In the genomic region with DNA sequence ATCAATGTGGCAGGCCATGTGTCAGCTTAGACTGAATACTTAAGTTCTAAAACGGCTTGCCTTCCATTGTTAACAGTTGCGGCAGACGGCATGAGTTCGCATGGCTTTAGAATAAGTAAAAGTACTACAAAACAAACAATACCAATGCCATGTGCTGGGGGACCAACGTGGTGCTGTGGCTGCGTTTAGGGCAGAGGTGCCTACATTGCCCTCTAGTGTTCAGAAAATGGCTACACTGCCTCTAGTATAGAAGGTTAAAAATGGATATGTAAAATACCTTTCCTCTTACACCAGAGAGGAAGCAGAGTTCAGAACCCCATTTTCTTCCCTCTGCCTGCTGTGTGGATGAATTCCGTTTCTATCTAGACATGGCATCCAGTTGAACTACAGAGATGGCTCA, we compare ENCODE assay signal across 10 mouse cellular contexts. TPM values are rescaled to one million over a fixed set of nuclear protein-coding genes. Genes with fewer than 3 reads are reported as not detected.
DNase-seq lines count a peak whose midpoint lies in the region; ATAC-seq and TF ChIP-seq lines count a peak whose summit lies in the region.
"Had no signal": no experiment of that assay in that cellular context is flagged by ENCODE, and none has a peak within 500 bp of the region (broad histone marks: within the 10 kb centered on the region; RNA-seq: fewer than 3 reads in every experiment).

No protein-coding gene starts in this region.

- 50% methylated on average over 7 of the region's 7 CpGs for WGBS in cerebellum, adult 2 months
- WGBS in lung, embryonic 14.5 days, result 51% methylated on average over 7 of the region's 7 CpGs

- DNase-seq in cerebellum, adult 2 months, result no peak
- DNase-seq in cerebellum, adult 9-11 months, result no peak
- DNase-seq in left cerebral cortex, adult 2 months (ENCODE audit: extremely low spot score in 1 of 2, low spot score in 2 of 2), result no peak
- DNase-seq in left cerebral cortex, adult 8-10 months (ENCODE audit: low spot score in 2 of 2), result no peak
- DNase-seq in c-Kit-positive CD71-positive TER-119-positive erythroid progenitor cells, embryonic 14.5 days (ENCODE audit: low spot score), result peak; percentile 64
- DNase-seq in lung, embryonic 14.5 days, result peak; percentile 66
- DNase-seq in thymus, postnatal 4 days, result peak; percentile 61
- DNase-seq in gastrocnemius, postnatal 4 days (ENCODE audit: low spot score in 2 of 2), result no peak

- no peaks in the 10 kb centered on the region for H3K9me3 ChIP-seq in lung, embryonic 14.5 days (ENCODE audit: low read depth, low read length)
- H3K9me3 ChIP-seq: hindbrain, embryonic 15.5 days; neural tube, embryonic 13.5 days had no signal

- no peaks in the 10 kb centered on the region for H3K27me3 ChIP-seq in cerebellum, adult 2 months (ENCODE audit: control insufficient read depth, insufficient read depth, low read length)
- no peaks in the 10 kb centered on the region for H3K27me3 ChIP-seq in lung, embryonic 14.5 days (ENCODE audit: insufficient read depth, low read length)
- H3K27me3 ChIP-seq: hindbrain, embryonic 15.5 days; neural tube, embryonic 13.5 days had no signal

- intact Hi-C loops in left cerebral cortex, adult 2 months (cut with DNase I), result no loop called here

- no peaks in the 10 kb centered on the region for H3K36me3 ChIP-seq in lung, embryonic 14.5 days (ENCODE audit: insufficient read depth)
- H3K36me3 ChIP-seq: hindbrain, embryonic 15.5 days; neural tube, embryonic 13.5 days had no signal

- no peak overlapping the region for H3K27ac ChIP-seq in cerebellum, adult 2 months (ENCODE audit: insufficient read depth, low read length)
- no peak overlapping the region for H3K27ac ChIP-seq in left cerebral cortex, adult 2 months
- no peak overlapping the region for H3K27ac ChIP-seq in lung, embryonic 14.5 days (ENCODE audit: low read depth)
- H3K27ac ChIP-seq: hindbrain, embryonic 15.5 days; neural tube, embryonic 13.5 days had no signal

- ATAC-seq in lung, embryonic 14.5 days (ENCODE audit: insufficient read depth), result no peak

- peak; percentile 61; the same call in 1 of the 2 replicates for TF ChIP-seq CTCF in cerebellum, adult 2 months (IDR thresholded peaks at IDR 0.05; ENCODE audit: borderline replicate concordance, insufficient read depth, low read depth, low read length)
- TF ChIP-seq CTCF in left cerebral cortex, adult 2 months (IDR thresholded peaks at IDR 0.05), result peak; percentile 69
- TF ChIP-seq CTCF in lung, embryonic 14.5 days (IDR thresholded peaks at IDR 0.05; ENCODE audit: low read depth), result peak; percentile 58

- H3K4me3 ChIP-seq in cerebellum, adult 2 months (replicated peaks; ENCODE audit: insufficient read depth, low read depth, low read length), result no peak overlapping the region
- H3K4me3 ChIP-seq in left cerebral cortex, adult 2 months, result no peak overlapping the region
- H3K4me3 ChIP-seq in lung, embryonic 14.5 days (ENCODE audit: low read depth, low read length), result no peak overlapping the region
- H3K4me3 ChIP-seq: hindbrain, embryonic 15.5 days; neural tube, embryonic 13.5 days had no signal

- H3K4me2 ChIP-seq in lung, embryonic 14.5 days, result no peak overlapping the region
- H3K4me2 ChIP-seq: hindbrain, embryonic 15.5 days; neural tube, embryonic 13.5 days had no signal

- H3K9ac ChIP-seq in lung, embryonic 14.5 days, result no peak overlapping the region
- H3K9ac ChIP-seq: hindbrain, embryonic 15.5 days; neural tube, embryonic 13.5 days had no signal

- no peaks in the 10 kb centered on the region for H3K4me1 ChIP-seq in cerebellum, adult 2 months (ENCODE audit: control insufficient read depth, insufficient read depth, low read length)
- H3K4me1 ChIP-seq in lung, embryonic 14.5 days (ENCODE audit: insufficient read depth), result peaks cover 9% of the 10 kb centered on the region

- no peak for TF ChIP-seq POLR2A in cerebellum, adult 2 months (IDR thresholded peaks at IDR 0.05; ENCODE audit: borderline replicate concordance, insufficient read depth, low read length)

RNA-seq across cellular contexts. Expression of gene Zbtb1, which starts 6.6 kb away (rescaled TPM):
- 3.2 and 3.3 TPM in 2 replicates for polyA plus RNA-seq in cerebellum, adult 2 months (2012; rRNA removed)
- 1 to 10 TPM; 6.8 to 7.1 TPM for total RNA-seq in left cerebral cortex, adult 2 months (2021)
- total RNA-seq in left cerebral cortex, adult 8-10 months (2022), result 1 to 10 TPM; 5.4 to 6.0 (median 5.6) TPM
- 12.6 and 13.2 TPM in 2 replicates for polyA plus RNA-seq in lung, embryonic 14.5 days (2014; fragmentation: Nextera tagmentation; extraction: Ambion mirVana)
- 1 to 10 TPM; 7.0 to 8.8 TPM for total RNA-seq in gastrocnemius, postnatal 4 days (2021)

RNA-seq across cellular contexts. Expression of gene Zbtb25, which starts 7.2 kb away (rescaled TPM):
- 16.7 and 18.8 TPM in 2 replicates for polyA plus RNA-seq in cerebellum, adult 2 months (2012; rRNA removed)
- 10 to 100 TPM; 17.6 to 19.9 TPM for total RNA-seq in left cerebral cortex, adult 2 months (2021)
- total RNA-seq in left cerebral cortex, adult 8-10 months (2022), result 10 to 100 TPM; 19.0 to 22.6 (median 20.8) TPM
- polyA plus RNA-seq in lung, embryonic 14.5 days (2014; fragmentation: Nextera tagmentation; extraction: Ambion mirVana), result 18.4 and 19.4 TPM in 2 replicates
- total RNA-seq in gastrocnemius, postnatal 4 days (2021), result 10 to 100 TPM; 13.6 to 19.7 TPM

RNA-seq across cellular contexts. Expression of gene Hspa2, which starts 27.3 kb away (rescaled TPM):
- 20.0 and 20.6 TPM in 2 replicates for polyA plus RNA-seq in cerebellum, adult 2 months (2012; rRNA removed)
- total RNA-seq in left cerebral cortex, adult 2 months (2021), result 10 to 100 TPM; 64.9 to 66.4 TPM
- 10 to 100 TPM; 52.3 to 62.4 (median 61.0) TPM for total RNA-seq in left cerebral cortex, adult 8-10 months (2022)
- 6.0 TPM in 2 replicates for polyA plus RNA-seq in lung, embryonic 14.5 days (2014; fragmentation: Nextera tagmentation; extraction: Ambion mirVana)
- 1 to 10 TPM; 6.0 to 6.7 TPM for total RNA-seq in gastrocnemius, postnatal 4 days (2021)

RNA-seq across cellular contexts. Expression of gene Ppp1r36, which starts 40.7 kb away (rescaled TPM):
- polyA plus RNA-seq in cerebellum, adult 2 months (2012; rRNA removed), result 0.72 and 0.90 TPM in 2 replicates
- total RNA-seq in left cerebral cortex, adult 2 months (2021), result 1 to 10 TPM; 1.1 to 1.4 TPM
- total RNA-seq in left cerebral cortex, adult 8-10 months (2022), result 1 to 10 TPM in 3 of 4 experiments, under 1 TPM in 1; 0.74 to 2.7 (median 1.8) TPM
- polyA plus RNA-seq in lung, embryonic 14.5 days (2014; fragmentation: Nextera tagmentation; extraction: Ambion mirVana), result 2.8 and 3.2 TPM in 2 replicates
- under 1 TPM in 1 of 2 experiments, not detected in 1; 0.44 TPM for total RNA-seq in gastrocnemius, postnatal 4 days (2021)

RNA-seq across cellular contexts. Expression of gene Akap5, which starts 52.0 kb away (rescaled TPM):
- 3.8 and 4.4 TPM in 2 replicates for polyA plus RNA-seq in cerebellum, adult 2 months (2012; rRNA removed)
- total RNA-seq in left cerebral cortex, adult 2 months (2021), result 10 to 100 TPM; 85.4 to 93.5 TPM
- total RNA-seq in left cerebral cortex, adult 8-10 months (2022), result 10 to 100 TPM; 87.0 to 91.3 (median 88.8) TPM
- polyA plus RNA-seq in lung, embryonic 14.5 days (2014; fragmentation: Nextera tagmentation; extraction: Ambion mirVana), result 24.2 and 25.7 TPM in 2 replicates
- 1 to 10 TPM; 1.6 to 1.7 TPM for total RNA-seq in gastrocnemius, postnatal 4 days (2021)

Comparison
In these comparisons a context has a peak if more than half of its experiments do, and no peak if none do; other contexts are left out.
1. DNase-seq: peak in c-Kit-positive CD71-positive TER-119-positive erythroid progenitor cells, embryonic 14.5 days (single experiment), lung, embryonic 14.5 days (single experiment) and thymus, postnatal 4 days (single experiment); none in cerebellum, adult 2 months (0 of 2), cerebellum, adult 9-11 months (single experiment), left cerebral cortex, adult 2 months (0 of 2), left cerebral cortex, adult 8-10 months (0 of 2) and gastrocnemius, postnatal 4 days (0 of 2).
2. RNA of gene Hspa2, which starts 27.3 kb away (total RNA-seq): 64.9 to 66.4 TPM in left cerebral cortex, adult 2 months and 52.3 to 62.4 TPM in left cerebral cortex, adult 8-10 months; 6.0 to 6.7 TPM in gastrocnemius, postnatal 4 days; every median in the first group is over 4 times any median in the second.
3. Peak in every context shown above with its lines, with median percentiles within 50 percentile points of each other: CTCF ChIP-seq.